Comparison of ENCODE assay signal across 9 mouse cellular contexts in genomic region chr16:91023384-91023783, GRCm38 (mm10). TPM values are rescaled to one million over a fixed set of nuclear protein-coding genes. Genes with fewer than 3 reads are reported as not detected.
DNase-seq lines count a peak whose midpoint lies in the region; ATAC-seq and TF ChIP-seq lines count a peak whose summit lies in the region.
"Had no signal": no experiment of that assay in that cellular context is flagged by ENCODE, and none has a peak within 500 bp of the region (broad histone marks: within the 10 kb centered on the region; RNA-seq: fewer than 3 reads in every experiment).

No protein-coding gene starts in this region.

- H3K79me2 ChIP-seq in liver, adult 2 months (ENCODE audit: control insufficient read depth, insufficient read depth, low read length): no peaks in the 10 kb centered on the region

- H3K9me3 ChIP-seq in liver, embryonic 11.5 days (ENCODE audit: control insufficient read depth, low read length): peaks cover 2% of the 10 kb centered on the region; the same call in 1 of the 2 replicates

- no peak overlapping the region for H3K27ac ChIP-seq in cerebellum, adult 2 months (ENCODE audit: insufficient read depth, low read length)
- H3K27ac ChIP-seq in liver, adult 2 months (replicated peaks; ENCODE audit: insufficient read depth, low read depth, low read length): no peak overlapping the region
- H3K27ac ChIP-seq in liver, embryonic 11.5 days (ENCODE audit: low read depth, low read length): no peak overlapping the region
- H3K27ac ChIP-seq: embryonic facial prominence, embryonic 12.5 days had no signal

- H3K4me2 ChIP-seq in liver, embryonic 11.5 days: no peak overlapping the region
- H3K4me2 ChIP-seq: embryonic facial prominence, embryonic 12.5 days had no signal

- no peak overlapping the region for H3K9ac ChIP-seq in liver, adult 2 months (ENCODE audit: low read depth, low read length)
- H3K9ac ChIP-seq in liver, embryonic 11.5 days (ENCODE audit: low read depth, low read length): no peak overlapping the region
- H3K9ac ChIP-seq: embryonic facial prominence, embryonic 12.5 days had no signal

- DNase-seq in cerebellum, adult 2 months: no peak
- no peak for DNase-seq in cerebellum, adult 8-10 months
- no peak for DNase-seq in liver, adult 2 months (ENCODE audit: extremely low read depth, low read depth, low spot score)
- DNase-seq in liver, embryonic 11.5 days (ENCODE audit: low spot score): no peak
- peak; percentile 37 for DNase-seq in adipocyte (ENCODE audit: low spot score)
- DNase-seq in retina, embryonic 14.5 days (ENCODE audit: low spot score): peak; percentile 21
- no peak for DNase-seq in yolk sac, embryonic 10.5 days (ENCODE audit: low spot score)
- DNase-seq in frontal cortex, postnatal 14 days (ENCODE audit: low spot score in 2 of 2): no peak

- H3K36me3 ChIP-seq in liver, adult 2 months (ENCODE audit: control insufficient read depth, insufficient read depth, low read length): peaks cover 64% of the 10 kb centered on the region
- peaks cover 72% of the 10 kb centered on the region for H3K36me3 ChIP-seq in liver, embryonic 11.5 days (ENCODE audit: control insufficient read depth, insufficient read depth, low read length)

- no peaks in the 10 kb centered on the region; the same call in 1 of the 2 replicates for H3K4me1 ChIP-seq in cerebellum, adult 2 months (ENCODE audit: control insufficient read depth, insufficient read depth, low read length)
- no peaks in the 10 kb centered on the region for H3K4me1 ChIP-seq in liver, adult 2 months (ENCODE audit: control insufficient read depth, insufficient read depth, low read length)
- no peaks in the 10 kb centered on the region for H3K4me1 ChIP-seq in liver, embryonic 11.5 days (replicated peaks; ENCODE audit: control insufficient read depth, insufficient read depth, low read length)
- H3K4me1 ChIP-seq: embryonic facial prominence, embryonic 12.5 days had no signal

- H3K4me3 ChIP-seq in cerebellum, adult 2 months (replicated peaks; ENCODE audit: insufficient read depth, low read depth, low read length): no peak overlapping the region
- H3K4me3 ChIP-seq in liver, adult 2 months (ENCODE audit: insufficient read depth, low read depth, low read length): no peak overlapping the region
- H3K4me3 ChIP-seq in liver, embryonic 11.5 days (ENCODE audit: low read depth, low read length): no peak overlapping the region
- H3K4me3 ChIP-seq: embryonic facial prominence, embryonic 12.5 days had no signal

- TF ChIP-seq CTCF in cerebellum, adult 2 months (IDR thresholded peaks at IDR 0.05; ENCODE audit: borderline replicate concordance, insufficient read depth, low read depth, low read length): peak; percentile 28; the same call in 1 of the 2 replicates
- peak; percentile 48; the same call in 1 of the 2 replicates for TF ChIP-seq CTCF in liver, adult 2 months (IDR thresholded peaks at IDR 0.05; ENCODE audit: low read depth, low read length)

- no peak for ATAC-seq in liver, embryonic 11.5 days (replicated peaks; ENCODE audit: low FRiP score)

- no peaks in the 10 kb centered on the region for H3K27me3 ChIP-seq in cerebellum, adult 2 months (ENCODE audit: control insufficient read depth, insufficient read depth, low read length)
- no peaks in the 10 kb centered on the region for H3K27me3 ChIP-seq in liver, adult 2 months (ENCODE audit: control insufficient read depth, insufficient read depth, low read length)
- H3K27me3 ChIP-seq in liver, embryonic 11.5 days (replicated peaks; ENCODE audit: control insufficient read depth, insufficient read depth, low read length): no peaks in the 10 kb centered on the region
- H3K27me3 ChIP-seq: embryonic facial prominence, embryonic 12.5 days had no signal

- WGBS in cerebellum, adult 2 months: 84% methylated on average over 1 of the region's 1 CpGs
- 97% methylated on average over 1 of the region's 1 CpGs for WGBS in liver, adult 2 months
- WGBS in liver, embryonic 11.5 days: 91% methylated on average over 1 of the region's 1 CpGs

- TF ChIP-seq POLR2A in cerebellum, adult 2 months (IDR thresholded peaks at IDR 0.05; ENCODE audit: borderline replicate concordance, insufficient read depth, low read length): no peak
- no peak for TF ChIP-seq POLR2A in liver, adult 2 months (IDR thresholded peaks at IDR 0.05; ENCODE audit: extremely low read depth, insufficient read depth, low read length)

RNA-seq across cellular contexts. Expression of gene Synj1, which starts 12.3 kb away (rescaled TPM):
- 151 and 159 TPM in 2 replicates for polyA plus RNA-seq in cerebellum, adult 2 months (2012; rRNA removed)
- 7.5 and 8.1 TPM in 2 replicates for total RNA-seq in liver, adult 2 months (2014; rRNA removed)
- 6.2 and 6.6 TPM in 2 replicates for polyA plus RNA-seq in liver, adult 2 months (2012; rRNA removed)
- 20.5 and 22.7 TPM in 2 replicates for polyA plus RNA-seq in liver, embryonic 11.5 days (2014; fragmentation: Nextera tagmentation; extraction: Ambion mirVana)

RNA-seq across cellular contexts. Expression of gene Paxbp1, which starts 21.0 kb away (rescaled TPM):
- polyA plus RNA-seq in cerebellum, adult 2 months (2012; rRNA removed): 155 and 168 TPM in 2 replicates
- total RNA-seq in liver, adult 2 months (2014; rRNA removed): 24.1 and 26.1 TPM in 2 replicates
- 4.8 and 8.1 TPM in 2 replicates for polyA plus RNA-seq in liver, adult 2 months (2012; rRNA removed)
- polyA plus RNA-seq in liver, embryonic 11.5 days (2014; fragmentation: Nextera tagmentation; extraction: Ambion mirVana): 54.1 and 61.1 TPM in 2 replicates

Comparison
In these comparisons a context has a peak if more than half of its experiments do, and no peak if none do; other contexts are left out.
1. DNase-seq: peak in adipocyte (single experiment) and retina, embryonic 14.5 days (single experiment); none in cerebellum, adult 2 months (0 of 2), cerebellum, adult 8-10 months (single experiment), liver, adult 2 months (single experiment), liver, embryonic 11.5 days (single experiment), yolk sac, embryonic 10.5 days (single experiment) and frontal cortex, postnatal 14 days (0 of 2).